Mouse (Mus musculus): Measurements from ENCODE around the gene Nxnl2. TPM values are rescaled to one million over a fixed set of nuclear protein-coding genes. Genes with fewer than 3 reads are reported as not detected.

Gene Nxnl2
- total RNA-seq, 2 experiments from 2014 or later, result 0.97 to 1.0 TPM

Small RNAs within 50 kb of the gene (microRNA-seq; reads per million reads assigned to microRNA genes)
- 0 reads per million in 2 experiments for gene Gm44341

Other genes starting within 250 kb of the Nxnl2 start
- 100 to 1,000 TPM; 157 to 165 TPM for gene Spin1, start 70.1 kb upstream of the Nxnl2 start, total RNA-seq (2021)
- 1 to 10 TPM; 6.8 to 7.7 TPM for gene S1pr3, start 237.6 kb downstream of the Nxnl2 start, total RNA-seq (2021)

Data from layer of hippocampus, postnatal 14 days (tissue).